Mouse (Mus musculus) brain, embryonic 14.5 days (tissue): ENCODE measurements at regions not wholly inside any gene's neighbourhood (a gene's known extent, or its start where the extent isn't known, plus 50 kb on each side); places are given as distances from the start of the nearest gene placed in this dataset.

ENCODE experiments used
- CTCF ChIP-seq: fragments of 200-500 bp; IDR thresholded peaks from 2 replicates; pipeline ENCODE4 v1.5.1; 2012; ENCODE audit warnings: inconsistent platforms, mild to moderate bottlenecking, moderate library complexity, borderline replicate concordance; ENCODE audit not compliant: insufficient read depth, insufficient read length; ENCODE audit errors: extremely low read depth
- POLR2A ChIP-seq: fragments of 200-500 bp; IDR thresholded peaks from 2 replicates; pipeline ENCODE4 v1.6.1; 2012; ENCODE audit warnings: mild to moderate bottlenecking, inconsistent platforms, borderline replicate concordance; ENCODE audit not compliant: poor library complexity, insufficient read depth, insufficient read length, severe bottlenecking; ENCODE audit errors: extremely low read depth

DNA sequence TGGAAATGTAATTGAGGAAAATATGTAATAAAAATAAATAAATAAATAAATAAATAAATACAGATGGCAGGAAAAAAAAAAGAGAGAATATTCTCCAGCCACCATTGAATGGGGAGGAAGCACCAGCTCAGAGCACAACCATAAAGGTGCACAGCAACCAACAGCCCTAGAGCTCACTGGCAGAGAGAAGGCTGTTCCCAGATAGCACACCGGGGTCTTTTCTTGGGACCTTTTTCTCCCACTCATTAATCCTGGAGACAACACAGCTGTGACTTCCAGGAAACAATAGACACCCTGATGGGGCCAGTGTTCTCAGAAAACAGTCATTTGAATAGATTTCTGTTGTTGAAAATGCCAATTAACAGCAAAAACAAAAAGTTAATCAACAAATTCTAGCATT, 263.1 kb downstream of the Actr3 start:
- no peak for TF ChIP-seq CTCF
- TF ChIP-seq POLR2A = no peak
